Mouse (Mus musculus): Measurements from ENCODE around the gene Tmem222.

DNA sequence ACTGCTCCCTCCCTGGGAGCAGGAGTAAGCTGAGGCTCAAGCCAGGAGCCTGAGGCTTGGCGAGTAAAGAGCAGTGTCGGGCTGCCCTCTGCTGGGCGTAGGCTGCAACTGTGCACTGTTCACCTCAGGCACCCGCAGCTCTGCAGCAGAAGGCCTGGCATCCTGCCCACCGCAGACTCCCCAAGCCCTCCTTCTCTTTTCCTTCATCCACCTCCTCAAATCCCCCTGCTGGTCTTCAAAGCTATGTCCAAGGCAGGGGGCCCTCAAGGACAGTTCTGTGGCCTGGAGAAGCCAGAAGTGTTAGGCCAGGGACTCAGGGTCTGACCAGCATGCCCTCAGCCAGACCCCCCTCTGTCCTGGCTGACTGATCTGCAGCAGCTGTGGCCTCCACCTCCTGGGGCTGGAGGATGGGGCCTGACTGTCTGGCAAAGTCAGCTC, 20.2 kb upstream of the Tmem222 start:
- TF ChIP-seq POLR2A (IDR thresholded peaks at IDR 0.05; ENCODE audit: insufficient read depth, low read depth, low read length) = no peak
- peak; percentile 88 for TF ChIP-seq CTCF (IDR thresholded peaks at IDR 0.05; ENCODE audit: insufficient read depth, low read depth, low read length)

Measured in olfactory bulb, adult 2 months (tissue).